Mouse (Mus musculus): ENCODE measurements at regions not wholly inside any gene's neighbourhood (a gene's known extent, or its start where the extent isn't known, plus 50 kb on each side); places are given as distances from the start of the nearest gene placed in this dataset.

DNA sequence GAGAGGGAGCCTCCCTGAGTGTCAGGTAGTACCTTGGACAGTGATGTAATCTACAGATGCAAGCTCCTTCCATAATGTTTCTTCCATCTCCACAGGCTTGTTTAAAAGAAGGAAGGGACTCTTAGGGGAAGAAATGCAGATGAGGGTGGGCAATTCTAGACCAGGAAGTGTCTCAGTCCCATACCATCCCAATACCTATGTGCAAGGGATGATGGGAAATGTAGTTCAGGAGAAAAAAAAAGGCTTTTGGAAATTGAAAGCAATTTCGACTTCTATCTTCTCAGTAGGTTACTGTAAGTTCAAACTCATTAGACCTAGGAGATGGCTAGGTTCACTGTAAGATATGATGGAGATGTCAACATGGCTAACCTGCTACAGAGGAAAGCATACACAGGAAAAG, 68.3 kb downstream of the Cd83 start:
- DNase-seq (ENCODE audit: low read depth, low spot score) = no peak

DNA sequence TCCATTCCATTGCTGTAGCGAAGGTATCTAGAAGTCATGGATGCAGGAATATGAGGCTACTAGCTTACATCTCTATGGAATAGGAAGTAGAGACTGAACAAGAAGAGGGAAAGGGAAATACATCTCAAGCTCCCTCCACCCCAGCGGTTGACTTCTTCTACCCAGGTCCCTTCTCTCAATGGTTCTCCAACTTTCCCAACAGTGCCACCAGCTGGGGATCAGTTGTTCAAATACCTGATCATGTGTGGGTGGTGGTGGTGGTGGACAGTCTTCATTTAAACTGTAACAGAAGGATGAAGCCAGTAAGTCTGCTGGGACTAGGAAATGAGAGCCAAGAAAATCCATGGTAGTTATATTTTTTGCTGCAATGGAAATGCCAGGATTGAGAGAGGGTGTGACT, 70.4 kb downstream of the Cd83 start:
- no peak for DNase-seq (ENCODE audit: low read depth, low spot score)

DNA sequence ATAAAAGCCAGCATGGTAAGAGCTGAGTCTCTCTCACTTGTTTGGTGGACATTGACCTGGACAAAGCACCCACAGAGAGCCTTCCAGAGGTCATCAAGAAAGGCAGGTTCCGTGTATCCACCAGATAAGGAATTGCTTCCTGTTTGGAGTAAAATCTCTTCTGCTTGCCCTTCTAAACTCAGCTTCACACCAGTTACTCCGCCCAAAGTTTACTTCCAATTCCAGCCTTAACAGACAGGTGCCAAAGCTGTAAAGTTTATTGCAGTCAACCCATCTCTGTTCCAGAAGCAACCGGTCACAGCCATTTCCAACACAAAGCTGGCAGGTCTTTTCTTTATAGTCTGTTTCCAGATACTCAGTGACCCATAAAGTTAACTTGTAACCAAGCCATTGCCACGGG, 76.4 kb downstream of the Cd83 start:
- no peak for DNase-seq (ENCODE audit: low read depth, low spot score)

DNA sequence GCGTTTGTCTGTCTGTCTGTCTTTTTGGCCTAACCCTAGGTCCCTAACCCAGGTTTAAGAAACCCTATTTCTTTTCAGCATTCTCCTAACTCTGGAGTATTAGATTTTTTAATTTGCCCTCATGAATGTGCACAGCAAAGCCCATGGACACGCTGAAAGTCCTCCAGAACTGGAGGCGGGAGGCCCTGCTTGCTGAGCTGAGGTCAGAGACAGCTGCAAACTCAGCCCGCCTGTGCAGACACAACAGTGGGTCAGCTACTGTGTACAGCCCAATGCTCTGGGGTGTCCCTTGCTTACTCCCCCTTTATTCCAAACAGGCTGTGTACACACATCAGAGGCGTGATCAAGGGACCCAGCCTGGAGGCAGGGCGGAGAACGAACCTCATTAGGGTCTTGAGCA, 76.8 kb downstream of the Cd83 start:
- DNase-seq (ENCODE audit: low read depth, low spot score) = no peak

DNA sequence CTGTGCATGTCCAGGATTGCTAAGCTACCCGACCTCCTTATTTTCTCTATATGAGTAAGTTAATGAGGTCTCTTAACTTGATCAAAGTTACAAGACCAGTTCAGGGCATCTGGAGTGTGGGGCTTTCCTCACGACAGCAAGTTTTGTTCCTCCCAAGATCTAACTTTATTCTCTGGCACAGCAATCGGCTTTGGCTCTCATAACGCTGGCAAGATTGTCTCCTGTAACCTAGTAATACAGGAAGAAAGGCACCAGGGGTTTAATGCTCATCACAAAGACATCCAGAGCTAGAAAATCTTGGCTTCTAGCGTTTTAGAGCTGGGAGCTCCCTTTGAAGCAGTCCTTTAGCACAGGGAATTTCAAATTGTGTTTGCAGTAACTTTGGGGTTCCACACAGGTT, 77.5 kb downstream of the Cd83 start:
- DNase-seq (ENCODE audit: low read depth, low spot score) = no peak

DNA sequence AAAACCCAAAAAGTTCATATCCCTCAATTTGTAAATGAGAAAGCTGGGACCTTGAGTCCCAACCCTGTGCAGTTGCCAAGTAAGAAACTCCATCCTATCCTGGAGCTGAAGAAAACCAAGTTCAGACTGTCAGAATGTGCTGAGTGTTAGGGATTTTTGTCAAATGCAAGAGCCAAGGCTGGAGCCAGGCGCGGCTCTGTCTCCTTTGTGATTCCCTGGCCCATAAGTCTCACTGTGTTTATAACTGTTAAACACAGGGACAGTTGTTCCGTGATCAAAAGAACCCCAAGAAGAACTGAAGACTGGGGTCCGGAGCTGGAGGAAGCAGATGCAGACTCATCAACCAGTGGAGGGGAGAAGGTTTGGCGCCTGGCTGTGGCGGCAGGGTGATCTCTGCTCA, 78.0 kb downstream of the Cd83 start:
- no peak for DNase-seq (ENCODE audit: low read depth, low spot score)

DNA sequence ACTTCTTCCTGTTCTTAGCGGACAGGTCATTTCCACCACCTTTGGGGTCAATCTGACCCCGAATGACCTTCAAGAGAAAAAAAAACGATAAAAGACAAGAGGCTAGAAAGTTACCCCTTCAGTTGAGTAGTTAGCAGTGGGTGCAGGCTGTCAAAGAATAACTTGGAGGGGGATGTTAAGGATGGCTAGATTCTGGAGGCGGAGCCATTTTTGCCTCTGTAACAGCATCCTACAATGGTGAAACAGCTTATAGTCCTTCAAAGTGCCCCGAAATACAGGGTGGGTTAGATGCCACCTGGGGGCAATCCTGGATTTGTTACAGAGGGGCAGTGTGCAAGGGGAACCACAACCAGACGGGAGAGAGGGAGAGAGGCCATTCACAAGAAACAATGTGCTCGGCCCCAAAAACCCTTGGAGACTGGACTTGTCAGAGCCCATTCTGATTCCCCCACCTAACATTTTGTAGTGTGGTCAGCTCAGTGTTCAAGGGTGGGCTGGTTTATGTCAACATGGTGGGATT, 79.1 kb downstream of the Cd83 start:
- no peak for DNase-seq (ENCODE audit: low read depth, low spot score)

DNA sequence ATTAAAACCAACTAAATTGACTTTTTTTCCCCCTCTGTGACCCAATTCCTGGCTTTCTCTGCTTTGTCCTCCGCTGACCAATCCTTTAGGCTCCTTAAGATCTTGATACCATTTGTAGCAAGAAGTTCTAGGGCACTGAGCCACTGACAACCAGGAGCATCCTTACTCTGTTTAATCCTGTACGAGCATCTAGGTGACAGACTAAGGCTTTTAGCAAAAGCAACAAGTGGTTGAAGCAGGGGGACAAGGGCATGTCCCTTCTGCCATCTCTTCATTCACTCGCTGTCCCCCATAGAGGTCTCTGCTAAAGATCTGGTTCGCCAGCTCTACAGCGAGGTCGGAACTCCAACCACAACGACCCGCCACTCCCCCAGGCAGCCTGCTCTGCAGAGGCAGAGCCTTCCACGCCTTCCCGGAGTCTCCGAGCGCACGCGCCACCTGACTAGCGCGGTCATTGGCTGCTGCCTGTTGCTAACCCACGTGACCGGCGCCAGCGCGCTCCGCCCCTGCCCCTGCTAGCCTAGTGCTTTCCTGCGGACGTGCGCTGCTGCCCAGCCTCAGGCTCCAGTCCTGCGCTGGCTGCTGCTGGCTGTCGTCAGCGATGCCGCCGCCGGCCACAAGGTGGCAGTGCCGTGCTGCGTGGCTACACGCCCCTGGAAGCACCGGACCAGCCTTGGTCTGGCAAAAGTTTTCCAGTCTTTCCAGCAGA, 79.7 kb downstream of the Cd83 start:
- peak; percentile 99 for DNase-seq (ENCODE audit: low read depth, low spot score)

DNA sequence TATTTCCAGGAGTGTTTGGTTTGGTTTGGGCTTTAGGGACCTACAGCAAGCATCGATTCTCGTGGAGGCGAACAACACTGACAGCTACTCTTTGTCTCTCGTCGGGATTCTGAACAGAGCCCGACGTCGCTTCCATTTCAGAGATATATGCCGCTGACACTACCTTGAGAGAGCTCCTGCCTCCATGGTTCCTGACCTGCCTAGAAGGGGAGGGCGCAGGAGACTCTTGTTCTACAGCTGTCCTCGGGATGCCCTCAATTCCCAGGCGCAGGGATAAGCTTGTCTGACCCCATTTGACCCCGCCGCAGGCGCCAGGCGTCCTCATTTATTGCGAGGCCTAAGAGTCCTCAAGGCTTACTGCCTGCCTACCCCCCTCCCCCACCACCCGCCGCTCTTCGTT, 80.5 kb downstream of the Cd83 start:
- no peak for DNase-seq (ENCODE audit: low read depth, low spot score)

DNA sequence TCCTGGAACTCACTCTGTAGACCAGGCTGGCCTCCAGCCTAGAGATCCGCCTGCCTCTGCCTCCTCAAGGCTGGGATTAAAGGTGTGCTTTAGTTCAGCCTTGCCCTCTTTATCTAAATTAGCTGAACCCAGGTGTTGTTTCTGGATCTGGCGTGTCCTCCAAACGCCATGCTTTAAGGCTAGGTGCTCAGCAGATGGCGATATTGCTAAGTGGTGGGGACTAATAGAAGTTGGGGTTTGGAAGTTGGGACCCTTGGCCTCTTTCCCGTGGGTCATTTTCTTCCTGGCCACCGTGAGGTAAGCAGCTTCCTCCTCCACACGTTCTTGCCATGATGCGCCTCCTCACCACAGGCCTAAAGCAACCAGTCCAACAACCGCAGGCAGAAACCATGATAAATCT, 91.3 kb downstream of the Cd83 start:
- no peak for DNase-seq (ENCODE audit: low read depth, low spot score)

DNA sequence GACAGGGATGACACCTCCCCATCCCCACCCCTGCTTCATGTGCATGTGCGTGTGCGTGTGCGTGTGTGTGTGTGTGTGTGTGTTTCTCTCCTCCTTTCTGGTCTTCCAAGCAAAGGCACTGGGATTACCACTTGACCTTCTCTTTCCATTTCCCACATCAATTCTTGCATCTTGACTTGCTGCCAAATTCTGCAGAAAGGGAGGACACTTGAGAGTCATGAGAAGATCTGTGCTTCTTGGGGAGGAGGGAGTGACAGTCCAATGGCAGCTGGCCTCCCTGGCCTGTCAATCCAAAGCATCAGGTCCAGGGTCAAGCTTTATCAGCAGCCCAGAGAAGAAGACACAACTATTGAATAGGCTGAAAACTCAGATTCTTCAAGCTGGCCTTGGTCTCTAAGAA, 102.7 kb downstream of the Cd83 start:
- no peak for DNase-seq (ENCODE audit: low read depth, low spot score)

DNA sequence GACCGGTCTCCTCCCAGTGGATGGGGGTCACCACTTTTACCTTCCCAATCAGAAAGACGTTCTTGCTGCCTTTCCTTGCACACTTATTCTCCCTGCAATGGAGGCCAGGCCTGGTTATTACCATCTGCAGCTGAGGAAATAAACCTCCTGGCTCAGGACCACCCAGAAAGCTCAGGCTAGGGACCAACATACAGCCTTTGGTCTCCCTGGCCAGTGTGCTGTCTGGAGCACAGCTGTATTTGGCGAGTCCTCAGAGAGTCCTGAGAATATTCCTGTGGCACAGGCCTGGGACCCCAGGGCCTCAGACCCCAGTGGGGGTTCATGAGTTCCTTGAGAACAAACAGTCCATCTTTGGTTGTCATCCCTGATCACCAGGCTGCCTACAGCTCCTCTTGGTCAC, 107.4 kb downstream of the Cd83 start:
- DNase-seq (ENCODE audit: low read depth, low spot score) = no peak

DNA sequence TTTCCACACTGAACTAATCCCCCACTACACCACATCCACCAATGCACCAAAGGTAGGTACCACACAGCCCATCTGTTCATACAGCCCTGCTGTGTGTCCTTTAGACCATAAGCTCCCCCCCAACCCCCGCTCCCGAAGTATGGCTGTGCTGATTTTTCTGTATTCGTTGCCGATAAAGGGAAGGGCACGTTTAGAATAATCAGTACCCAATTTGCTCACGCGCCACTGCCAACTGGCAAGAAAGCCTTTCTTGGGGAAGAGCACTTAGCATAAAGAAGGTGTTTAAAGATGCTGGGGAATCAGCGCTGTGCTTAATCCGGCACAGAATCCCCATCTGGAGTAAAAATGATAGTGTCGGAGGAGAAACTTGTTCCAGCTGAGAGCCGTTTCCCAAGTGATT, 111.4 kb downstream of the Cd83 start:
- DNase-seq (ENCODE audit: low read depth, low spot score) = no peak

DNA sequence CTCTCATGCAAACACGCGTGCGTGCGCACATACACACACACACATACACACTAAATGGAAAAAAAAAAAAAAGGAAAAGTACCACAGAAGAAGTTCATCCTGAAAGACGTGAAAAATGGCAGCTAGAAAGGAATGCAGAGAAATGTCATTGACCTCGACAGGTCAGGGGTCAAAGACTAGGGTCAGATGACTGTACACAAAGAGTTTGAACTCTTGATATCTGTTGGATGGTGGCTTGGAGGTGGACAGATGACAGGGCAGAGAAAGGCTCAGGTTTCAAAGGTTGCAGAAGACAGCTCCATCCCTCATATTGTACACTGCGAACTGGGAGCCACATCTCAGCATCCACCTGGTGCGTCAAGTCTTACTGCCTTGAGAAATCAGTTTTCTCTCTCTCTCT, 112.5 kb downstream of the Cd83 start:
- DNase-seq (ENCODE audit: low read depth, low spot score) = no peak

DNA sequence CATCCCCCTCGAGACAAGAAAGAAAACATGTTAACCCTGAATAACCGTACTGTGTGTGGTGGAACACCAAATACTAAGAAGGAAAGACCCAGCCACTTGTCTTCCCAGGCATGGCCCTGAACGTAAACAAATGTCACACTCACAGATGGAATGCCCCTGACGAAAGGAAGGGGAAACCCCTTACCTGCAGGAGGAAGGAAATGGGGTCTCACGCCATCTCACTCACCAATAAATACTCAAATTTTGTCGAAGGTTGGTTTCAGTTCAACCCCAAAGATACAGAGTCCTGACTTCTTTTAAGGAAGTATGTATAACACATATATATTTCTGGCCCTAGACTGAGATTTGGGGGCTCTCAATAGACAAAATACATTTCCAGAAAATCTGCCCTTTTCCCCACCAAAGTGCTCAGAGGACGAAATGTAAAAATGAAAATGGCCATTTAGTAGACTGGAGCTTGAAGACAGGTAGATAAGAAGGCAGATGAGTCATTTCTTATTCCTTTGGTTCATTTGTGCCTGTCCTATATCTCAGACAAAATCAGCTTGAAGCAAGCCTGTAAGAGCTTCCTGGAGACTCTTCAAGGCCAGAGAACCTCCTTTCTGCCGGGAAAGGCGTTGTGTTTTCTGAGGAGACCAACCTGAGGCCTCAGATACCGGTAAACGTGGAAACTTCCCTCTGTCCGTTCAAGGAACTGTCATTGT, 114.1 kb downstream of the Cd83 start:
- no peak for DNase-seq (ENCODE audit: low read depth, low spot score)

DNA sequence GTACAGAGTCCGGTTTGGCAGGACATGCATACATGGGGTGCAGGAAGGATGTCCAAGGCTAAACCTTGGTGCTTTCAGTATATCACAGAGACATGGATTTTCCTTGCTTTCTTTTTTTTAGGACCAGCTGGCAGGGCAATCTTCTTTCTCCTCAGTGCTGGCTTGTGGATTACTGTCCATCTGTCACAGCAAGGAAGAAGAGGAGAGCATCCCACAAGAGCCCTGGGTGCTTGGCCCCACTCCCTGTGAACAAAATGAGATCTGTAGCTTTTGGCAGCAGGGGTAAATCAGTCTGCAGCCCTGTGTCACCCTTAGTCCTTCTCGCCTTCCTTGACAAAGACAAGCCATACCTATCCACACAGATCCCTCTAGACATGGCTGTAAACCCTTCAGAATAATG, 115.5 kb downstream of the Cd83 start:
- DNase-seq (ENCODE audit: low read depth, low spot score) = no peak

DNA sequence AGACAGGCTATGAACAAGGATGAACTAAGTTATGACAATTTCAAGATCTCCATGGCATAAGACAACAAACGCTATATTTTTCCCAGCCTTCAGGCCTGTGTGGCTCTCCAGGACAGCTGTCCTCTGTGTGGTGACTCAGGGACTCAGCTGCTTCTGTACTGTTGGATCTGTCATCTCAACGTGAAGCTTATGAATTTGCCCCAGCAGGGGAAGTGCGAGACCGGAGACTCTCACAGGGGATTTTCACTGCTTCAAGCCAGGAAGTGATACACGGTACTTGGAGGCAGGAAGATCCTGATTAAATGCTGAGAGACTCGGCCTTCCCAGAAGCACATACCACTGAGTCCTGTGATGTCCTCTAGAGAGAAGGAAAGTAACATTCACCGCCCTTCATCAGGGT, 116.2 kb downstream of the Cd83 start:
- no peak for DNase-seq (ENCODE audit: low read depth, low spot score)

DNA sequence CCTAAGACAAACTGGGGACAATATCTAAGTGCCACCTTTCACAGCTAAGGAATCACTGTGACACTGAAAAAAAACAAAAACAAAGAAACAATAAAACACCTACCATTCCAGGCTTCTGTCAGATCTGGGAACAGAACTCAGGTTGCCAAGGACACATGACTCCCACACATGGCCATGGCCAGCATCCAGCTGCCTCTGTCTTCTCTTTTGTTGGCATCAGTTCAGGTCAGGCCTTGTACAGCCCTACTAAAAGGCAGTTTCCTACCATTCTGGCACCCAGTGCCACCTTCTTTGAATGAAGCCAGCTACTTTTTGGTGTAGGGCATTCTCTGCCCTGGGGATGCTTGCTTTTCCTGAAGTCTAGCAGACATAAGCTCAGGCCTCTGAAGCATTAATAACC, 118.8 kb downstream of the Cd83 start:
- no peak for DNase-seq (ENCODE audit: low read depth, low spot score)

DNA sequence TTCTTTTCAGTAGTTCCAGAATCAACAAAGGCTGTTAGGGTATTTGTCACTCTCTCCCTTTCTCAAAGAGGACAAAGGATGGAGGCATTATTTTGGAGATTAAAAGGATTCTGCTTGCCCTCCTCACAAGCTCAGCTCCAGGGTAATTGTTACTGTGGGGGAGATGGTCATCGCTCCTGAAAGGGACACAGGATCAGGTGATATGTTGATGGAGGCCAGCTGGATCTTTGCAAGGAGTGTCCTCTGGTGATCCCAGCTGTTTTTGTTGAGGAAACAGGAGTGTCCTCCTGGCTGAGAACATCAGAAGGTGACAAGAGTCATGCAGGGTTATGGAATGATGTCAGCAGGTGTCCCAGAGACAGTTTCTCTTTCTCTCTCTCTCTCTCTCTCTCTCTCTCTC, 119.7 kb downstream of the Cd83 start:
- no peak for DNase-seq (ENCODE audit: low read depth, low spot score)

DNA sequence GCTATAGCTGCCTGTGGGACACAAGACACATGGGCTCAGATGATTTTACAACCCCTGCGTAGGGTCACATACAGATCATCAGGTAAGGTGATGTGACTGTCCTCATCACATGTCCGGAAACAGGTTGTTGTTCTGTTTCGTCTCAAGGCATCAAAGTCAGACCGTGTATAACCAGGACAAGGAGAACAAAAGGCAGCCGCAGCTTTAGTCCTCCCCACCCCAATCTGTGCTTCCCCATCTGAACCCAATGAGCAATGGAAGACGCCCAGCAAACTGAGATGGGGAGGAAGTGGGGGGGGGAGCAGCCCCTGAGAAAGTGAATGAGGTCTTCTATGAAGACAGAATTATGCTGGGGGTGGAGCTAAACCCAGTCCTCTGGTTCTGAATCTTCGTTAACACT, 121.7 kb downstream of the Cd83 start:
- no peak for DNase-seq (ENCODE audit: low read depth, low spot score)

DNA sequence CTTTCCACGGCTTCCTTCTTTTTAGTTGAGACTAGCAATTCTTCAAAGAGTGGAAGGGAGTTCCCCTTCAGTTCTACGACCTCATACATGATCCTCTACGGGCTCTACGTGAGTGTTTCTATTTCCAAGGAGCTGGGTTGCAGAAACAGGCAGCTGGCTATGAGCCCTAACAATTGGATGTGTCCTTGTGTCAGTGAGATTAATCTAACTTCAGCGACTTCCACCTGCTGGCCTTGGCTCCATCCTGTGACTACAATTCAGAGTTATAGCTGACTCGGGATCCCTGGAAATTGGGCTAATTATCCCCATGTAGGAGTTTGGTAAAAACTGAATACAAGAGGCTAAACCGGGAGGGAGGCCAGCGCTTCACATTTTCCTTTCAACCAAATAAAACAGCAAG, 122.8 kb downstream of the Cd83 start:
- no peak for DNase-seq (ENCODE audit: low read depth, low spot score)

DNA sequence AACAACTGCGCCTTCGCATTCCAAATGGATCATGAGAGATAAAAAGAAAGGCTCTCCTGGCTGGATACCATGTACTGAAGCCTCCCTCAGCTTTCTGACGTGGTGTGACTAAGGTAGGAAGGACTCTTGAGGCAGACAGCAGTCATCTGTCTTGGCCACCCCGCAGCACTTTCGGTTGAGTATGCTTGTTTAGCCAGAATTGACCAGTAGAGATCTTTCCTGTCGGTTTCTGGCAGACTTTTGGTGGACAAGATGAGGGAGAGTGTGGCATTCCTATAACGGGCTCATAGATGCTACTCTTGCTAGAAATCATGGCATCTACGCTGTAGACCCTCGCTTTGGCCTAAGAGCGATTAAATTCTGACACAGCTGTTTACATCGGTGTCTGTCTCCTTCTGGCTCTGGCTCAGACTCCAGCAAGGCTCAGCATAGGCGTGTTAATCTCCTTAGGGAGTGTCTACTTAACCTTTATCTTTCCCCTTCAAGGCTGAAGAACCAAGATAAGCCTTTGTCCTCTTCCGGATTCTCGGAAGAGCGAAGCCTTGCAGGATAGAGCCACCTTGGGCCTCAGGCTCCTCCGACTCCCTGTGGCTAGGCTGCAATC, 123.6 kb downstream of the Cd83 start:
- no peak for DNase-seq (ENCODE audit: low read depth, low spot score)

DNA sequence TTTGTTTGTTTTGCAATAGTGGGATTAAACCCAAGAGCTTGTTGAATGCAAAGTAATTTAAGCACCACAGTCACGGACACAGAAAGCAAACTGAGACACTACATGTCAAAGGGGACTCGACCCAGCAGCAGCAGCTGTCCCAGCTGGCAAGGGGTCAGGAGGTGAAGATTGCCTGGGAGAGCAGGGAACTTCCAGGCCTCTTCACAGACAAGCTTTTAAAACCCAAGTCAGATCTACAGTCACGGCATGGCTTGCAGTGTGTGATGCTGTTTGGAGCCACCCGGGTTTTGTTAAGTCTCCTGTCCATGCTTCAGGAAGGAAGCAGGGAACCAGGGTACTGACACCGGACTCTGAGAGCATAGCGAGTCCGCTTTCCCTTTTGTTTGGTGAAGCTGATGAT, 125.4 kb downstream of the Cd83 start:
- no peak for DNase-seq (ENCODE audit: low read depth, low spot score)
